Mouse (Mus musculus) kidney, postnatal 0 days (tissue): Measurements from ENCODE around the gene Ankrd13d. TPM values are rescaled to one million over a fixed set of nuclear protein-coding genes. Genes with fewer than 3 reads are reported as not detected.

Experiments
- ATAC-seq: fragments of 200-750 bp; cut with Nextera tagmentation; replicated peaks from 2 replicates; pipeline ENCODE4 v1.8.0; 2017; ENCODE audit warnings: low read depth, moderate number of reproducible peaks, moderate TSS enrichment, moderate library complexity; ENCODE audit not compliant: low FRiP score
- DNase-seq: peaks from one replicate; pipeline ENCODE4 v3.0.0-alpha.2; 2016; ENCODE audit warnings: low spot score
- H3K27ac ChIP-seq: fragments of 300-500 bp; sonication (generic); 2 replicates; pipeline ENCODE4 v1.5.1; 2014; ENCODE audit warnings: mild to moderate bottlenecking
- H3K27me3 ChIP-seq: fragments of 300-500 bp; sonication (generic); 2 replicates; pipeline ENCODE4 v1.6.1; 2014; ENCODE audit warnings: low read length, mixed read lengths; ENCODE audit not compliant: insufficient read depth
- H3K36me3 ChIP-seq: fragments of 300-500 bp; sonication (generic); 2 replicates; pipeline ENCODE4 v1.6.1; 2014; ENCODE audit warnings: low read length, mixed read lengths; ENCODE audit not compliant: insufficient read depth
- H3K4me1 ChIP-seq: fragments of 300-500 bp; sonication (generic); replicated peaks from 2 replicates; pipeline ENCODE4 v1.6.1; 2014; ENCODE audit warnings: antibody characterized with exemption, low read length, mixed read lengths; ENCODE audit not compliant: insufficient read depth
- H3K4me2 ChIP-seq: fragments of 300-500 bp; sonication (generic); 2 replicates; pipeline ENCODE4 v1.6.1; 2014; ENCODE audit warnings: mild to moderate bottlenecking, low read length, moderate library complexity, mixed read lengths
- H3K4me3 ChIP-seq: fragments of 300-500 bp; sonication (generic); replicated peaks from 2 replicates; pipeline ENCODE4 v1.5.1; 2014; ENCODE audit warnings: low read depth, low read length
- H3K9ac ChIP-seq: fragments of 300-500 bp; sonication (generic); 2 replicates; pipeline ENCODE4 v1.6.1; 2014; ENCODE audit warnings: low read depth, low read length
- H3K9me3 ChIP-seq: fragments of 300-500 bp; sonication (generic); replicated peaks from 2 replicates; pipeline ENCODE4 v1.6.1; 2016; ENCODE audit warnings: low read length, inconsistent platforms, mixed read lengths
- CTCF ChIP-seq: IDR thresholded peaks from 2 replicates; pipeline ENCODE4 v1.5.1; 2016; ENCODE audit warnings: antibody characterized with exemption, low read depth, mild to moderate bottlenecking, moderate library complexity
- WGBS: fragments of 180-500 bp; shearing (Covaris S2); extraction: QIAGEN DNeasy Blood & Tissue Kit; methylation state at CpG from one replicate; pipeline ENCODE4 v1.1.7; 2014; 5-methylcytosine and 5-hydroxymethylcytosine counted together
- polyA plus RNA-seq: library from polyadenylated mRNA; unstranded; fragments of >200 nt; fragmentation: Nextera tagmentation; extraction: Ambion mirVana; gene quantifications from 2 replicates; pipeline ENCODE4 v1.2.1, GENCODE M21; 2015

The Ankrd13d gene
- polyA plus RNA-seq, 1 experiment from 2014 or later, result 3.9 TPM

GRCm38 (mm10) chr19:4231253-4232185 lies 51.4 kb downstream of the Ankrd13d start, which contains the start of gene Pold4:
TSS of gene Pold4 (plus strand) at chr19:4231899.
- H3K4me1 ChIP-seq, result peaks cover 20% of the 10 kb centered on the region
- 10% methylated on average over 26 of the region's 26 CpGs for WGBS
- TF ChIP-seq CTCF, result no peak
- ATAC-seq (peak; percentile 81), DNase-seq (peak; percentile 99)
- H3K9ac ChIP-seq, result peak within 1 kb of the TSS; percentile 51
- H3K9me3 ChIP-seq, result no peaks in the 10 kb centered on the region
- no peaks in the 10 kb centered on the region for H3K36me3 ChIP-seq
- H3K4me3 ChIP-seq, result peak within 1 kb of the TSS; percentile 41
- peak within 1 kb of the TSS; percentile 63 for H3K4me2 ChIP-seq
- H3K27me3 ChIP-seq, result no peaks in the 10 kb centered on the region; the same call in 1 of the 2 replicates
- H3K27ac ChIP-seq, result peak within 1 kb of the TSS; percentile 93

- 33% methylated on average over 8 of the region's 8 CpGs for WGBS
- no peak for TF ChIP-seq CTCF
- Histone ChIP-seq H3K27ac (peak overlapping the region; percentile 93), H3K9ac (peak overlapping the region; percentile 37; the same call in 1 of the 2 replicates), H3K4me3 (no peak overlapping the region), H3K4me1 (peaks cover 20% of the 10 kb centered on the region), H3K36me3 (no peaks in the 10 kb centered on the region), H3K27me3 (no peaks in the 10 kb centered on the region; the same call in 1 of the 2 replicates), H3K9me3 (no peaks in the 10 kb centered on the region), H3K4me2 (no peak overlapping the region)
- ATAC-seq (no peak), DNase-seq (no peak)
Observed at GRCm38 (mm10) chr19:4230415-4230814, 52.5 kb downstream of the Ankrd13d start.

- peak overlapping the region; percentile 93; the same call in 1 of the 2 replicates for H3K27ac ChIP-seq
- no peaks in the 10 kb centered on the region for H3K9me3 ChIP-seq
- DNase-seq (peak; percentile 52), ATAC-seq (peak; percentile 11; the same call in 1 of the 2 replicates)
- no peaks in the 10 kb centered on the region; the same call in 1 of the 2 replicates for H3K27me3 ChIP-seq
- H3K4me2 ChIP-seq, result no peak overlapping the region
- no peak for TF ChIP-seq CTCF
- no peaks in the 10 kb centered on the region for H3K36me3 ChIP-seq
- no peak overlapping the region for H3K4me3 ChIP-seq
- H3K9ac ChIP-seq, result no peak overlapping the region
- 39% methylated on average over 9 of the region's 9 CpGs for WGBS
- H3K4me1 ChIP-seq, result peaks cover 20% of the 10 kb centered on the region
Observed at GRCm38 (mm10) chr19:4229451-4230076, 53.4 kb downstream of the Ankrd13d start.

GRCm38 (mm10) chr19:4228891-4229290 lies 54.0 kb downstream of the Ankrd13d start:
- H3K36me3 ChIP-seq, result no peaks in the 10 kb centered on the region
- no peak for ATAC-seq
- H3K9me3 ChIP-seq, result no peaks in the 10 kb centered on the region
- peaks cover 20% of the 10 kb centered on the region for H3K4me1 ChIP-seq
- H3K9ac ChIP-seq, result no peak overlapping the region
- H3K27ac ChIP-seq, result no peak overlapping the region
- no peak overlapping the region for H3K4me3 ChIP-seq
- 78% methylated on average over 4 of the region's 4 CpGs for WGBS
- no peak for TF ChIP-seq CTCF
- H3K4me2 ChIP-seq, result no peak overlapping the region
- no peaks in the 10 kb centered on the region for H3K27me3 ChIP-seq
- DNase-seq, result no peak

GRCm38 (mm10) chr19:4227894-4228678 lies 54.9 kb downstream of the Ankrd13d start:
- Histone ChIP-seq H3K27ac (no peak overlapping the region), H3K9ac (no peak overlapping the region), H3K4me1 (peaks cover 20% of the 10 kb centered on the region), H3K9me3 (no peaks in the 10 kb centered on the region), H3K4me3 (no peak overlapping the region), H3K4me2 (no peak overlapping the region), H3K27me3 (no peaks in the 10 kb centered on the region), H3K36me3 (no peaks in the 10 kb centered on the region)
- WGBS, result 20% methylated on average over 8 of the region's 8 CpGs
- ATAC-seq, result peak; percentile 23; the same call in 1 of the 2 replicates
- DNase-seq, result peak; percentile 94
- peak; percentile 97 for TF ChIP-seq CTCF
